Mouse (Mus musculus): ENCODE measurements at regions not wholly inside any gene's neighbourhood (a gene's known extent, or its start where the extent isn't known, plus 50 kb on each side); places are given as distances from the start of the nearest gene placed in this dataset.

- ATAC-seq: no peak
Measured at GRCm38 (mm10) chr3:57975379-57975778, 127.5 kb upstream of the Pfn2 start.

GRCm38 (mm10) chr3:57976640-57977229 lies 128.9 kb upstream of the Pfn2 start:
- H3K4me1 ChIP-seq (replicated peaks): no peaks in the 10 kb centered on the region
- peak; percentile 47; the same call in 1 of the 2 replicates for ATAC-seq
- H3K27me3 ChIP-seq (replicated peaks): no peaks in the 10 kb centered on the region
- no peak overlapping the region for H3K27ac ChIP-seq
- H3K9me3 ChIP-seq: no peaks in the 10 kb centered on the region
- H3K4me2 ChIP-seq (replicated peaks): no peak overlapping the region
- H3K9ac ChIP-seq: no peak overlapping the region
- WGBS: 69% methylated on average over 5 of the region's 5 CpGs
- no peaks in the 10 kb centered on the region for H3K36me3 ChIP-seq
- H3K4me3 ChIP-seq (replicated peaks): no peak overlapping the region

More at GRCm38 (mm10) chr3:57975379-57975778, 127.5 kb upstream of the Pfn2 start:
- Histone ChIP-seq H3K4me1 (replicated peaks) (no peaks in the 10 kb centered on the region), H3K27ac (no peak overlapping the region), H3K4me2 (replicated peaks) (no peak overlapping the region), H3K27me3 (replicated peaks) (no peaks in the 10 kb centered on the region), H3K9ac (no peak overlapping the region), H3K4me3 (replicated peaks) (no peak overlapping the region), H3K36me3 (no peaks in the 10 kb centered on the region), H3K9me3 (no peaks in the 10 kb centered on the region)
- 67% methylated on average over 5 of the region's 5 CpGs for WGBS

- no peak overlapping the region for H3K27ac ChIP-seq
- 74% methylated on average over 3 of the region's 3 CpGs for WGBS
Measured at GRCm38 (mm10) chr3:57988175-57988574, 140.3 kb upstream of the Pfn2 start.

GRCm38 (mm10) chr3:57990738-57991137 lies 142.9 kb upstream of the Pfn2 start:
- Histone ChIP-seq H3K36me3 (no peaks in the 10 kb centered on the region), H3K9me3 (no peaks in the 10 kb centered on the region), H3K27me3 (replicated peaks) (no peaks in the 10 kb centered on the region), H3K9ac (no peak overlapping the region), H3K4me3 (replicated peaks) (no peak overlapping the region), H3K4me2 (replicated peaks) (no peak overlapping the region), H3K27ac (no peak overlapping the region), H3K4me1 (replicated peaks) (no peaks in the 10 kb centered on the region)
- 60% methylated on average over 1 of the region's 1 CpGs for WGBS
- ATAC-seq: no peak

More at GRCm38 (mm10) chr3:57988175-57988574, 140.3 kb upstream of the Pfn2 start:
- Histone ChIP-seq H3K9ac (no peak overlapping the region), H3K4me3 (replicated peaks) (no peak overlapping the region), H3K36me3 (no peaks in the 10 kb centered on the region), H3K4me2 (replicated peaks) (no peak overlapping the region), H3K4me1 (replicated peaks) (no peaks in the 10 kb centered on the region), H3K9me3 (no peaks in the 10 kb centered on the region), H3K27me3 (replicated peaks) (no peaks in the 10 kb centered on the region)
- no peak for ATAC-seq

- H3K4me2 ChIP-seq (replicated peaks): no peak overlapping the region
- H3K27ac ChIP-seq: no peak overlapping the region
- no peaks in the 10 kb centered on the region for H3K27me3 ChIP-seq (replicated peaks)
- WGBS: 74% methylated on average over 6 of the region's 6 CpGs
- no peak overlapping the region for H3K4me3 ChIP-seq (replicated peaks)
- no peak overlapping the region for H3K9ac ChIP-seq
- H3K9me3 ChIP-seq: no peaks in the 10 kb centered on the region
- ATAC-seq: no peak
- H3K36me3 ChIP-seq: no peaks in the 10 kb centered on the region
- H3K4me1 ChIP-seq (replicated peaks): peaks cover 7% of the 10 kb centered on the region; the same call in 1 of the 2 replicates
Measured at GRCm38 (mm10) chr3:57998121-57999102, 150.5 kb upstream of the Pfn2 start.

- Histone ChIP-seq H3K36me3 (no peaks in the 10 kb centered on the region), H3K9ac (no peak overlapping the region), H3K4me3 (replicated peaks) (no peak overlapping the region), H3K27ac (no peak overlapping the region), H3K4me1 (replicated peaks) (peaks cover 7% of the 10 kb centered on the region; the same call in 1 of the 2 replicates), H3K27me3 (replicated peaks) (no peaks in the 10 kb centered on the region), H3K4me2 (replicated peaks) (no peak overlapping the region), H3K9me3 (no peaks in the 10 kb centered on the region)
- 39% methylated on average over 7 of the region's 7 CpGs for WGBS
- peak; percentile 78 for ATAC-seq
Measured at GRCm38 (mm10) chr3:58002792-58003574, 155.1 kb upstream of the Pfn2 start.

- Histone ChIP-seq H3K9me3 (no peaks in the 10 kb centered on the region), H3K4me2 (replicated peaks) (no peak overlapping the region), H3K9ac (no peak overlapping the region), H3K4me3 (replicated peaks) (no peak overlapping the region), H3K27ac (no peak overlapping the region), H3K27me3 (replicated peaks) (no peaks in the 10 kb centered on the region), H3K36me3 (no peaks in the 10 kb centered on the region), H3K4me1 (replicated peaks) (no peaks in the 10 kb centered on the region)
- 73% methylated on average over 3 of the region's 3 CpGs for WGBS
- no peak for ATAC-seq
Measured at GRCm38 (mm10) chr3:58024750-58025392, 177.0 kb upstream of the Pfn2 start.

- Histone ChIP-seq H3K36me3 (no peaks in the 10 kb centered on the region), H3K9me3 (no peaks in the 10 kb centered on the region), H3K4me1 (replicated peaks) (no peaks in the 10 kb centered on the region), H3K9ac (no peak overlapping the region), H3K4me2 (replicated peaks) (no peak overlapping the region), H3K4me3 (replicated peaks) (no peak overlapping the region), H3K27ac (no peak overlapping the region), H3K27me3 (replicated peaks) (no peaks in the 10 kb centered on the region)
- no peak for ATAC-seq
- WGBS: 97% methylated on average over 1 of the region's 1 CpGs
Measured at GRCm38 (mm10) chr3:58049618-58050017, 201.7 kb upstream of the Pfn2 start.

- Histone ChIP-seq H3K4me2 (replicated peaks) (no peak overlapping the region), H3K9me3 (no peaks in the 10 kb centered on the region), H3K36me3 (no peaks in the 10 kb centered on the region), H3K4me3 (replicated peaks) (no peak overlapping the region), H3K4me1 (replicated peaks) (no peaks in the 10 kb centered on the region), H3K27me3 (replicated peaks) (no peaks in the 10 kb centered on the region), H3K9ac (no peak overlapping the region), H3K27ac (no peak overlapping the region)
- no peak for ATAC-seq
- 69% methylated on average over 7 of the region's 7 CpGs for WGBS
Measured at GRCm38 (mm10) chr3:58054726-58055125, 206.8 kb upstream of the Pfn2 start.

GRCm38 (mm10) chr3:58055181-58055580 lies 207.3 kb upstream of the Pfn2 start:
- WGBS: 89% methylated on average over 4 of the region's 4 CpGs
- H3K9ac ChIP-seq: no peak overlapping the region
- no peak for ATAC-seq
- no peaks in the 10 kb centered on the region for H3K27me3 ChIP-seq (replicated peaks)
- no peaks in the 10 kb centered on the region for H3K9me3 ChIP-seq
- H3K4me3 ChIP-seq (replicated peaks): no peak overlapping the region
- no peaks in the 10 kb centered on the region for H3K4me1 ChIP-seq (replicated peaks)
- no peak overlapping the region for H3K27ac ChIP-seq
- no peak overlapping the region for H3K4me2 ChIP-seq (replicated peaks)
- no peaks in the 10 kb centered on the region for H3K36me3 ChIP-seq

- peak; percentile 97 for ATAC-seq
- Histone ChIP-seq H3K4me2 (replicated peaks) (no peak overlapping the region), H3K9me3 (no peaks in the 10 kb centered on the region), H3K36me3 (no peaks in the 10 kb centered on the region), H3K27me3 (replicated peaks) (no peaks in the 10 kb centered on the region), H3K4me3 (replicated peaks) (no peak overlapping the region), H3K4me1 (replicated peaks) (no peaks in the 10 kb centered on the region), H3K27ac (no peak overlapping the region), H3K9ac (no peak overlapping the region)
- WGBS: 40% methylated on average over 10 of the region's 10 CpGs
Measured at GRCm38 (mm10) chr3:58056191-58057063, 208.5 kb upstream of the Pfn2 start.

All from intestine, embryonic 15.5 days (tissue).